Mouse (Mus musculus) ovary, adult 18-20 months (tissue): ENCODE data around the gene Bpifb9a.
"Not testable (repeated sequence)": the region's sequence is repeated elsewhere in the genome, so short reads cannot be mapped to it uniquely, and the experiment has no call there.

Source experiments
- DNase-seq: peaks from one replicate; pipeline ENCODE4 v3.0.0; 2022; ENCODE audit warnings: low spot score, mixed read lengths

Bpifb9a gene

DNA sequence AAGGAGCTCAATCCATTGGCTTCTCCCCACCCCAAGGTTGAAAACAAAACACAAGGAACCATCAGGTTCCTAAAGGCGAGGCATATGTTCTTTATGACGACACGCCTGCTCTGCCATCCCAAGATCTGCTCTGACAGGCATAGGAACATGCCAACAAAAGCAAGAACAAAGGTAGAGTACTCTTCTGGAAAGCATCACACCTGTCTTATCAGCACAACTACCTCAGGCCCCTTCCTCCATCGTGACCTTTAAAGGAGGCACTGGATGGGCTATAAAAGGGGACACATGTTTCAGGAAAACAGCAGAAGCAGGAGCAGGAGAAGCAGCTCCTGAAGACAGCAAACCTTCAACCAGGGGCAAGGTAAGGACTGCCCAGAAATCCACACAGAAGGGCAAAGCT, 49.3 kb downstream of the Bpifb9a start, which contains the start of gene Bpifb9b:
Gene Bpifb9b (plus strand): TSS at position 301 of the 400 bp plus-strand sequence.
- DNase-seq = not testable (repeated sequence)

DNA sequence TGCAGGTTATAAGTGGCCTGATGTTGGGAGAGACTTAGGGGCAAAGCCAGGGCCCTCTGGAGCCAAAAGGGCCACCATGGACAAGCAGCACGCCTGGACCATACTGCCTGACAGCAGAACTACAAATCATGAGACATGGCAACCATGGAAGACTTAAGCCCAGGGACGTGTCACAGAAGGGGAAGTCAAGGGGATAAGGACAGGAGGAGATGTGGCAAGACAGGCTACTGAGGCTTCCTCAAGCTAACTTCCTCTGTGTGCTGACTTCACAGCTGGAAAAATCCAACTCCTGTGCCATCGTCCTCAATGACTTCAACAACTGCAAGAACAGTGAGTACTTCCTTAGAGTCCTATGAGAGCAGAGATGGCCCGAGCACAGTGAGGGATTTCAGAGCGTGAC, 56.1 kb downstream of the Bpifb9a start:
- not testable (repeated sequence) for DNase-seq
